Comparison of ENCODE assay signal across 24 mouse cellular contexts in genomic region chr7:83085547-83086158, GRCm38 (mm10).
DNase-seq lines count a peak whose midpoint lies in the region; ATAC-seq and TF ChIP-seq lines count a peak whose summit lies in the region.
"Had no signal": no experiment of that assay in that cellular context is flagged by ENCODE, and none has a peak within 500 bp of the region (broad histone marks: within the 10 kb centered on the region; RNA-seq: fewer than 3 reads in every experiment).

No protein-coding gene starts in this region.

- H3K36me3 ChIP-seq in midbrain, embryonic 10.5 days = no peaks in the 10 kb centered on the region
- no peaks in the 10 kb centered on the region for H3K36me3 ChIP-seq in midbrain, postnatal 0 days (ENCODE audit: insufficient read depth, low read length)
- H3K36me3 ChIP-seq in forebrain, embryonic 14.5 days (ENCODE audit: control insufficient read depth, insufficient read depth, low read length) = no peaks in the 10 kb centered on the region
- H3K36me3 ChIP-seq in hindbrain, postnatal 0 days (ENCODE audit: insufficient read depth, low read length) = no peaks in the 10 kb centered on the region
- no peaks in the 10 kb centered on the region for H3K36me3 ChIP-seq in neural tube, embryonic 15.5 days
- H3K36me3 ChIP-seq: embryonic facial prominence, embryonic 15.5 days; heart, embryonic 15.5 days; limb, embryonic 10.5 days; lung, embryonic 15.5 days had no signal

- no peak for TF ChIP-seq POLR2A in lung, adult 2 months (IDR thresholded peaks at IDR 0.05; ENCODE audit: borderline replicate concordance, extremely low read depth, low read depth, low read length)

- 75% methylated on average over 4 of the region's 4 CpGs for WGBS in midbrain, embryonic 10.5 days
- WGBS in midbrain, postnatal 0 days = 22% methylated on average over 4 of the region's 4 CpGs
- WGBS in forebrain, embryonic 14.5 days = 27% methylated on average over 4 of the region's 4 CpGs
- WGBS in hindbrain, postnatal 0 days = 22% methylated on average over 4 of the region's 4 CpGs
- 15% methylated on average over 4 of the region's 4 CpGs for WGBS in neural tube, embryonic 15.5 days
- 62% methylated on average over 4 of the region's 4 CpGs for WGBS in lung, adult 2 months

- H3K4me3 ChIP-seq in midbrain, embryonic 10.5 days = no peak overlapping the region
- no peak overlapping the region for H3K4me3 ChIP-seq in midbrain, postnatal 0 days (ENCODE audit: low read depth, low read length)
- no peak overlapping the region for H3K4me3 ChIP-seq in forebrain, embryonic 14.5 days (ENCODE audit: low read depth, low read length)
- no peak overlapping the region for H3K4me3 ChIP-seq in hindbrain, postnatal 0 days (ENCODE audit: low read length)
- no peak overlapping the region for H3K4me3 ChIP-seq in neural tube, embryonic 15.5 days (replicated peaks)
- no peak overlapping the region for H3K4me3 ChIP-seq in lung, adult 2 months (replicated peaks; ENCODE audit: extremely low read depth, low read depth, low read length)
- H3K4me3 ChIP-seq: embryonic facial prominence, embryonic 15.5 days; heart, embryonic 15.5 days; left cerebral cortex, adult 2 months; limb, embryonic 10.5 days; lung, embryonic 15.5 days had no signal

- no peak overlapping the region for H3K4me2 ChIP-seq in midbrain, postnatal 0 days (ENCODE audit: low read depth, low read length, poor library complexity, severe bottlenecking)
- no peak overlapping the region for H3K4me2 ChIP-seq in forebrain, embryonic 14.5 days (ENCODE audit: low read length)
- H3K4me2 ChIP-seq in hindbrain, postnatal 0 days (ENCODE audit: low read depth, low read length) = no peak overlapping the region
- no peak overlapping the region for H3K4me2 ChIP-seq in neural tube, embryonic 15.5 days
- H3K4me2 ChIP-seq: embryonic facial prominence, embryonic 15.5 days; heart, embryonic 15.5 days; liver, embryonic 11.5 days; lung, embryonic 15.5 days had no signal

- H3K27me3 ChIP-seq in midbrain, embryonic 10.5 days (ENCODE audit: low read depth, poor library complexity, severe bottlenecking) = peaks cover 8% of the 10 kb centered on the region; the same call in 1 of the 2 replicates
- H3K27me3 ChIP-seq in midbrain, postnatal 0 days (ENCODE audit: insufficient read depth, low read length) = no peaks in the 10 kb centered on the region
- no peaks in the 10 kb centered on the region for H3K27me3 ChIP-seq in forebrain, embryonic 14.5 days (replicated peaks; ENCODE audit: control insufficient read depth, insufficient read depth, low read length)
- no peaks in the 10 kb centered on the region for H3K27me3 ChIP-seq in hindbrain, postnatal 0 days (ENCODE audit: insufficient read depth, low read length)
- H3K27me3 ChIP-seq in neural tube, embryonic 15.5 days (replicated peaks) = no peaks in the 10 kb centered on the region
- H3K27me3 ChIP-seq: embryonic facial prominence, embryonic 15.5 days; heart, embryonic 15.5 days; lung, embryonic 15.5 days had no signal

- no peaks in the 10 kb centered on the region for H3K9me3 ChIP-seq in midbrain, embryonic 10.5 days (replicated peaks)
- H3K9me3 ChIP-seq in midbrain, postnatal 0 days (ENCODE audit: low read length) = no peaks in the 10 kb centered on the region
- no peaks in the 10 kb centered on the region for H3K9me3 ChIP-seq in forebrain, embryonic 14.5 days (replicated peaks; ENCODE audit: control insufficient read depth, low read length)
- H3K9me3 ChIP-seq in hindbrain, postnatal 0 days (ENCODE audit: low read length) = no peaks in the 10 kb centered on the region
- no peaks in the 10 kb centered on the region for H3K9me3 ChIP-seq in neural tube, embryonic 15.5 days (replicated peaks)
- H3K9me3 ChIP-seq: embryonic facial prominence, embryonic 15.5 days; heart, embryonic 15.5 days; limb, embryonic 10.5 days; lung, embryonic 15.5 days had no signal

- H3K9ac ChIP-seq in midbrain, postnatal 0 days (replicated peaks; ENCODE audit: low read length, poor library complexity, severe bottlenecking) = no peak overlapping the region
- no peak overlapping the region for H3K9ac ChIP-seq in forebrain, embryonic 14.5 days (ENCODE audit: low read length)
- H3K9ac ChIP-seq in hindbrain, postnatal 0 days (replicated peaks; ENCODE audit: low read length) = no peak overlapping the region
- no peak overlapping the region for H3K9ac ChIP-seq in neural tube, embryonic 15.5 days (replicated peaks)
- H3K9ac ChIP-seq: embryonic facial prominence, embryonic 15.5 days; heart, embryonic 15.5 days; lung, embryonic 15.5 days had no signal

- H3K27ac ChIP-seq in midbrain, embryonic 10.5 days (replicated peaks) = peak overlapping the region; percentile 57
- H3K27ac ChIP-seq in midbrain, postnatal 0 days (ENCODE audit: low read depth, low read length) = no peak overlapping the region
- no peak overlapping the region for H3K27ac ChIP-seq in forebrain, embryonic 14.5 days (ENCODE audit: low read depth, low read length)
- H3K27ac ChIP-seq in hindbrain, postnatal 0 days = no peak overlapping the region
- no peak overlapping the region; the same call in 1 of the 2 replicates for H3K27ac ChIP-seq in neural tube, embryonic 15.5 days (replicated peaks)
- H3K27ac ChIP-seq: embryonic facial prominence, embryonic 15.5 days; heart, embryonic 15.5 days; left cerebral cortex, adult 2 months; limb, embryonic 10.5 days; lung, embryonic 15.5 days; stomach, postnatal 0 days had no signal

- ATAC-seq in midbrain, postnatal 0 days (ENCODE audit: low FRiP score) = no peak
- ATAC-seq in forebrain, embryonic 14.5 days = peak; percentile 62
- ATAC-seq in hindbrain, postnatal 0 days = 0 out of 2 replicates have a peak, but pooled peaks have one; percentile 35
- ATAC-seq in neural tube, embryonic 15.5 days (ENCODE audit: low FRiP score) = 0 out of 2 replicates have a peak, but pooled peaks have one; percentile 43

- peaks cover 33% of the 10 kb centered on the region for H3K4me1 ChIP-seq in midbrain, embryonic 10.5 days
- H3K4me1 ChIP-seq in midbrain, postnatal 0 days (ENCODE audit: insufficient read depth, low read length) = no peaks in the 10 kb centered on the region
- peaks cover 4% of the 10 kb centered on the region; the same call in 1 of the 2 replicates for H3K4me1 ChIP-seq in forebrain, embryonic 14.5 days (ENCODE audit: control insufficient read depth, insufficient read depth, low read length)
- H3K4me1 ChIP-seq in hindbrain, postnatal 0 days (ENCODE audit: insufficient read depth, low read length) = no peaks in the 10 kb centered on the region
- H3K4me1 ChIP-seq in neural tube, embryonic 15.5 days = peaks cover 7% of the 10 kb centered on the region
- no peaks in the 10 kb centered on the region for H3K4me1 ChIP-seq in lung, adult 2 months (ENCODE audit: control insufficient read depth, insufficient read depth, low read length)

- DNase-seq in midbrain, embryonic 10.5 days (ENCODE audit: low spot score) = no peak
- DNase-seq in midbrain, postnatal 0 days (ENCODE audit: low spot score) = no peak
- peak; percentile 34 for DNase-seq in forebrain, embryonic 14.5 days (ENCODE audit: low spot score)
- no peak for DNase-seq in hindbrain, postnatal 0 days (ENCODE audit: low spot score)
- DNase-seq in natural killer cell, adult 2 months (ENCODE audit: low spot score in 2 of 2) = no peak
- DNase-seq in lung, adult 2 months = no peak
- DNase-seq: adrenal gland, postnatal 14 days; B cell, adult 2 months; cerebellum, adult 9-10 months; embryo, embryonic 11 days; gastrocnemius, postnatal 10 days; heart, adult 18-20 months; kidney, adult 11 months; kidney, postnatal 10 days; right cerebral cortex, postnatal 25 days; thymus, postnatal 36 days had no signal

- TF ChIP-seq CTCF in midbrain, postnatal 0 days (IDR thresholded peaks at IDR 0.05) = no peak
- no peak for TF ChIP-seq CTCF in hindbrain, postnatal 0 days (IDR thresholded peaks at IDR 0.05; ENCODE audit: low read depth)
- TF ChIP-seq CTCF in lung, adult 2 months (IDR thresholded peaks at IDR 0.05; ENCODE audit: insufficient read depth, low read length) = no peak
